ENCODE assay signal across 24 mouse cellular contexts in the genomic region with DNA sequence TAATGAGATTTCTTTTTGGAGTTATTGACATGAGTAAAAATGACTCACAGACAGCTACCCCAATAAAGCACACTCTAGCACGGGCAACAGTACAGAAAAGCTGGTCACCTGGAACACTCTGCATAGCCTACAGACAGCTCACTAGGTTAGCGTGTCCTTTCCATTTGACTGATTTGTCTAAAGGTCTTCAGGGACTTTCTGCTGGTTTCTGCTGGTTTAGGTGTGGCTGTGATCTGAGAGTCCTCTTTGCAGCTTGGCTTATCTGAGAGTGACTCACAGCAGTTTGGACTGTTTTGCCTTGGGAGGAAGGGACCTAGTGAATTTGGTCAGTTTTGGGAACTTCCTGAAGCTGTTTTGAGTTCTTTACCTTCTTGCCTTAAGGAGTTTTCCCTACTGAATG. TPM values are rescaled to one million over a fixed set of nuclear protein-coding genes. Genes with fewer than 3 reads are reported as not detected.
DNase-seq lines count a peak whose midpoint lies in the region; ATAC-seq and TF ChIP-seq lines count a peak whose summit lies in the region.
"Had no signal": no experiment of that assay in that cellular context is flagged by ENCODE, and none has a peak within 500 bp of the region (broad histone marks: within the 10 kb centered on the region; RNA-seq: fewer than 3 reads in every experiment).

No protein-coding gene starts in this region.

- H3K4me3 ChIP-seq in lung, postnatal 0 days (ENCODE audit: low read depth, low read length): no peak overlapping the region
- H3K4me3 ChIP-seq: embryonic facial prominence, embryonic 13.5 days; heart, adult 2 months; hindbrain, embryonic 10.5 days had no signal

- ATAC-seq in lung, postnatal 0 days: no peak
- ATAC-seq in Patski: peak; percentile 73
- ATAC-seq: forebrain, embryonic 16.5 days had no signal

- no peak for TF ChIP-seq EP300 in lung, postnatal 0 days (IDR thresholded peaks at IDR 0.05)

- no peaks in the 10 kb centered on the region; the same call in 1 of the 2 replicates for H3K9me3 ChIP-seq in lung, postnatal 0 days (ENCODE audit: low read length)
- H3K9me3 ChIP-seq: embryonic facial prominence, embryonic 13.5 days; hindbrain, embryonic 10.5 days had no signal

- no peak overlapping the region for H3K4me2 ChIP-seq in lung, postnatal 0 days (replicated peaks; ENCODE audit: low read depth, low read length)
- H3K4me2 ChIP-seq: embryonic facial prominence, embryonic 13.5 days had no signal

- POLR2A ChIA-PET in Patski (lab: Charles Lee): no interaction called here

- CTCF ChIA-PET in Patski (lab: Charles Lee): interaction anchor here (1.1 kb wide), 1 partner anchor 10 kb away, joined by 3 read pairs; no protein-coding TSS in a partner anchor

- in situ Hi-C loops in Patski (cut with MboI; ENCODE audit: low pct_unique_long_range_greater_than_20kb): no loop called here

- no peaks in the 10 kb centered on the region for H3K36me3 ChIP-seq in lung, postnatal 0 days (ENCODE audit: insufficient read depth, low read length)
- H3K36me3 ChIP-seq: embryonic facial prominence, embryonic 13.5 days; G1E; hindbrain, embryonic 10.5 days had no signal

- no peak overlapping the region for H3K27ac ChIP-seq in lung, postnatal 0 days (ENCODE audit: low read length)
- H3K27ac ChIP-seq: embryonic facial prominence, embryonic 13.5 days; heart, adult 2 months; hindbrain, embryonic 10.5 days had no signal

- H3K9ac ChIP-seq in lung, postnatal 0 days (replicated peaks; ENCODE audit: low read depth): no peak overlapping the region
- H3K9ac ChIP-seq: embryonic facial prominence, embryonic 13.5 days had no signal

- 88% methylated on average over 2 of the region's 2 CpGs for WGBS in lung, postnatal 0 days

- DNase-seq in heart, adult 11 months: peak; percentile 78
- DNase-seq in heart, adult 8-10 months (ENCODE audit: low spot score): no peak
- peak; percentile 18 for DNase-seq in lung, postnatal 36 days
- no peak for DNase-seq in lung, postnatal 0 days (ENCODE audit: low spot score)
- DNase-seq in Patski (ENCODE audit: low read depth, low spot score): peak; percentile 39
- DNase-seq in natural killer cell, adult 2 months (ENCODE audit: low spot score in 2 of 2): peak; percentile 70 to 73
- no peak for DNase-seq in frontal cortex, postnatal 25 days (ENCODE audit: low spot score in 2 of 2)
- DNase-seq in cerebellum, adult 8-10 months: no peak
- DNase-seq: adrenal gland, postnatal 36 days; cerebellum, adult 9-10 months; midbrain, embryonic 14.5 days; right cerebral cortex, postnatal 25 days had no signal

- H3K27me3 ChIP-seq in lung, postnatal 0 days (replicated peaks; ENCODE audit: insufficient read depth, low read length): no peaks in the 10 kb centered on the region
- H3K27me3 ChIP-seq in Patski: no peaks in the 10 kb centered on the region
- H3K27me3 ChIP-seq: embryonic facial prominence, embryonic 13.5 days had no signal

- H3K4me1 ChIP-seq in lung, postnatal 0 days (ENCODE audit: insufficient read depth, low read depth, low read length): no peaks in the 10 kb centered on the region

- TF ChIP-seq CTCF in lung, postnatal 0 days (IDR thresholded peaks at IDR 0.05): no peak
- no peak for TF ChIP-seq CTCF in Patski (IDR thresholded peaks at IDR 0.05)

RNA-seq across cellular contexts. Expression of a gene that starts 24.8 kb away (rescaled TPM):
- total RNA-seq in heart, adult 8-10 months (2022): not detected
- 0.33 and 0.39 TPM in 2 replicates for polyA plus RNA-seq in lung, postnatal 0 days (2015; fragmentation: Nextera tagmentation; extraction: Ambion mirVana)
- polyA plus RNA-seq in Patski (2021): not detected
- total RNA-seq: adrenal gland, postnatal 36 days; G1E; gastrocnemius, adult 8-10 months; heart, adult 2 months; layer of hippocampus, adult 18-20 months; left cerebral cortex, postnatal 36 days; liver, adult 2 months had no signal
- polyA plus RNA-seq: embryonic facial prominence, embryonic 13.5 days; forebrain, embryonic 16.5 days; G1E; heart, adult 2 months; heart, embryonic 16.5 days; hindbrain, embryonic 10.5 days; liver, adult 2 months; midbrain, embryonic 14.5 days; neural tube, embryonic 11.5 days; urinary bladder, adult 2 months had no signal

Comparison
In these comparisons a context has a peak if more than half of its experiments do, and no peak if none do; other contexts are left out.
1. DNase-seq: peak in heart, adult 11 months (single experiment), lung, postnatal 36 days (single experiment), Patski (single experiment) and natural killer cell, adult 2 months (2 of 2); none in heart, adult 8-10 months (single experiment), lung, postnatal 0 days (single experiment), frontal cortex, postnatal 25 days (0 of 2) and cerebellum, adult 8-10 months (single experiment).